In genomic region chr15:102966776-102967311, GRCm38 (mm10) we compare ENCODE assay signal across 9 mouse cellular contexts. TPM values are rescaled to one million over a fixed set of nuclear protein-coding genes. Genes with fewer than 3 reads are reported as not detected.
DNase-seq lines count a peak whose midpoint lies in the region; ATAC-seq and TF ChIP-seq lines count a peak whose summit lies in the region.
"Had no signal": no experiment of that assay in that cellular context is flagged by ENCODE, and none has a peak within 500 bp of the region (broad histone marks: within the 10 kb centered on the region; RNA-seq: fewer than 3 reads in every experiment).

Gene Hoxc10, plus strand, starts transcription at chr15:102966796.

- peak within 1 kb of the TSS; percentile 19; the same call in 1 of the 2 replicates for H3K4me2 ChIP-seq in midbrain, embryonic 11.5 days
- H3K4me2 ChIP-seq in midbrain, postnatal 0 days (ENCODE audit: low read depth, low read length, poor library complexity, severe bottlenecking), result no peak within 1 kb of the TSS
- H3K4me2 ChIP-seq in forebrain, embryonic 12.5 days, result peak within 1 kb of the TSS; percentile 31
- peak within 1 kb of the TSS; percentile 36 for H3K4me2 ChIP-seq in intestine, embryonic 14.5 days (ENCODE audit: low read length)
- peak within 1 kb of the TSS; percentile 33; the same call in 1 of the 2 replicates for H3K4me2 ChIP-seq in stomach, embryonic 16.5 days (ENCODE audit: low read depth, low read length)

- no peaks in the 10 kb centered on the region; the same call in 1 of the 2 replicates for H3K4me1 ChIP-seq in midbrain, embryonic 11.5 days (ENCODE audit: control insufficient read depth, insufficient read depth, low read length)
- H3K4me1 ChIP-seq in midbrain, postnatal 0 days (ENCODE audit: insufficient read depth, low read length), result no peaks in the 10 kb centered on the region
- H3K4me1 ChIP-seq in forebrain, embryonic 12.5 days, result peaks cover 4% of the 10 kb centered on the region; the same call in 1 of the 2 replicates
- H3K4me1 ChIP-seq in intestine, embryonic 14.5 days (replicated peaks; ENCODE audit: control insufficient read depth, insufficient read depth, low read length), result no peaks in the 10 kb centered on the region
- no peaks in the 10 kb centered on the region for H3K4me1 ChIP-seq in stomach, embryonic 16.5 days (ENCODE audit: control insufficient read depth, insufficient read depth, low read length)

- H3K9me3 ChIP-seq in midbrain, embryonic 11.5 days (ENCODE audit: control insufficient read depth, low read length), result no peaks in the 10 kb centered on the region
- H3K9me3 ChIP-seq in midbrain, postnatal 0 days (ENCODE audit: low read length), result no peaks in the 10 kb centered on the region; the same call in 1 of the 2 replicates
- no peaks in the 10 kb centered on the region for H3K9me3 ChIP-seq in forebrain, embryonic 12.5 days
- no peaks in the 10 kb centered on the region for H3K9me3 ChIP-seq in intestine, embryonic 14.5 days (ENCODE audit: control insufficient read depth, low read length)
- no peaks in the 10 kb centered on the region for H3K9me3 ChIP-seq in stomach, embryonic 16.5 days (replicated peaks; ENCODE audit: control insufficient read depth, low read length)

- no peaks in the 10 kb centered on the region for H3K36me3 ChIP-seq in midbrain, embryonic 11.5 days (ENCODE audit: control insufficient read depth, insufficient read depth, low read length)
- H3K36me3 ChIP-seq in midbrain, postnatal 0 days (ENCODE audit: insufficient read depth, low read length), result no peaks in the 10 kb centered on the region
- no peaks in the 10 kb centered on the region for H3K36me3 ChIP-seq in forebrain, embryonic 12.5 days (replicated peaks)
- no peaks in the 10 kb centered on the region for H3K36me3 ChIP-seq in intestine, embryonic 14.5 days (ENCODE audit: control insufficient read depth, insufficient read depth, low read length)
- no peaks in the 10 kb centered on the region for H3K36me3 ChIP-seq in stomach, embryonic 16.5 days (ENCODE audit: control insufficient read depth, insufficient read depth, low read length)

- no peak for TF ChIP-seq CTCF in midbrain, postnatal 0 days (IDR thresholded peaks at IDR 0.05)

- WGBS in midbrain, embryonic 11.5 days, result 4% methylated on average over 26 of the region's 27 CpGs
- WGBS in midbrain, postnatal 0 days, result 3% methylated on average over 27 of the region's 27 CpGs
- 4% methylated on average over 27 of the region's 27 CpGs for WGBS in forebrain, embryonic 12.5 days
- WGBS in intestine, embryonic 14.5 days, result 3% methylated on average over 27 of the region's 27 CpGs
- WGBS in stomach, embryonic 16.5 days, result 2% methylated on average over 27 of the region's 27 CpGs

- peak; percentile 94 for DNase-seq in midbrain, embryonic 11.5 days (ENCODE audit: low spot score, missing footprints)
- DNase-seq in midbrain, postnatal 0 days (ENCODE audit: low spot score), result no peak
- DNase-seq in intestine, embryonic 14.5 days (ENCODE audit: low spot score), result peak; percentile 74
- no peak for DNase-seq in left cerebral cortex, postnatal 14 days (ENCODE audit: low spot score in 2 of 2)
- no peak for DNase-seq in adrenal gland, postnatal 14 days

- peak within 1 kb of the TSS; percentile 7; the same call in 1 of the 2 replicates for H3K4me3 ChIP-seq in midbrain, embryonic 11.5 days (ENCODE audit: low read depth, low read length)
- H3K4me3 ChIP-seq in midbrain, postnatal 0 days (ENCODE audit: low read depth, low read length), result no peak within 1 kb of the TSS
- 0 out of 2 replicates have a peak within 1 kb of the TSS, but pooled peaks have one; percentile 1 for H3K4me3 ChIP-seq in forebrain, embryonic 12.5 days (replicated peaks)
- peak within 1 kb of the TSS; percentile 23 for H3K4me3 ChIP-seq in intestine, embryonic 14.5 days (ENCODE audit: low read depth, low read length)
- H3K4me3 ChIP-seq in stomach, embryonic 16.5 days (replicated peaks; ENCODE audit: low read length), result peak within 1 kb of the TSS; percentile 4; the same call in 1 of the 2 replicates

- peaks cover 98% of the 10 kb centered on the region for H3K27me3 ChIP-seq in midbrain, embryonic 11.5 days (ENCODE audit: control insufficient read depth, insufficient read depth, low read length)
- peaks cover 93% of the 10 kb centered on the region for H3K27me3 ChIP-seq in midbrain, postnatal 0 days (ENCODE audit: insufficient read depth, low read length)
- peaks cover 98% of the 10 kb centered on the region for H3K27me3 ChIP-seq in forebrain, embryonic 12.5 days
- peaks cover 98% of the 10 kb centered on the region for H3K27me3 ChIP-seq in intestine, embryonic 14.5 days (replicated peaks; ENCODE audit: control insufficient read depth, insufficient read depth, low read length)
- peaks cover 93% of the 10 kb centered on the region for H3K27me3 ChIP-seq in stomach, embryonic 16.5 days (ENCODE audit: control insufficient read depth, insufficient read depth, low read length)

- H3K27ac ChIP-seq in midbrain, embryonic 11.5 days (ENCODE audit: low read depth, low read length), result no peak within 1 kb of the TSS
- H3K27ac ChIP-seq in midbrain, postnatal 0 days (ENCODE audit: low read depth, low read length), result no peak within 1 kb of the TSS
- H3K27ac ChIP-seq in forebrain, embryonic 12.5 days, result no peak within 1 kb of the TSS
- peak within 1 kb of the TSS; percentile 10; the same call in 1 of the 2 replicates for H3K27ac ChIP-seq in intestine, embryonic 14.5 days (ENCODE audit: low read depth)
- H3K27ac ChIP-seq in stomach, embryonic 16.5 days (ENCODE audit: low read length), result no peak within 1 kb of the TSS
- H3K27ac ChIP-seq: liver, embryonic 14.5 days had no signal

- intact Hi-C loops in left cerebral cortex, postnatal 14 days (cut with DNase I), result loop anchor here (10.0 kb wide), 1 partner anchor 272 kb away; no protein-coding TSS in a partner anchor

- H3K9ac ChIP-seq in midbrain, embryonic 11.5 days (ENCODE audit: low read length), result no peak within 1 kb of the TSS
- H3K9ac ChIP-seq in midbrain, postnatal 0 days (replicated peaks; ENCODE audit: low read length, poor library complexity, severe bottlenecking), result no peak within 1 kb of the TSS
- no peak within 1 kb of the TSS for H3K9ac ChIP-seq in forebrain, embryonic 12.5 days
- H3K9ac ChIP-seq in intestine, embryonic 14.5 days (ENCODE audit: low read length), result peak within 1 kb of the TSS; percentile 39
- no peak within 1 kb of the TSS for H3K9ac ChIP-seq in stomach, embryonic 16.5 days (ENCODE audit: low read length)
- H3K9ac ChIP-seq: liver, embryonic 14.5 days had no signal

- ATAC-seq in midbrain, embryonic 11.5 days (ENCODE audit: low FRiP score), result peak; percentile 58
- no peak for ATAC-seq in midbrain, postnatal 0 days (ENCODE audit: low FRiP score)
- ATAC-seq in forebrain, embryonic 12.5 days (ENCODE audit: low FRiP score), result peak; percentile 17; the same call in 1 of the 2 replicates
- ATAC-seq in intestine, embryonic 14.5 days (replicated peaks; ENCODE audit: low FRiP score, low TSS enrichment, low read depth), result peak; percentile 75
- no peak for ATAC-seq in stomach, embryonic 16.5 days (ENCODE audit: insufficient read depth, low FRiP score)

RNA-seq across cellular contexts. Expression of gene Hoxc10, which starts in this region (rescaled TPM):
- polyA plus RNA-seq in midbrain, embryonic 11.5 days (2014; fragmentation: Nextera tagmentation; extraction: Ambion mirVana), result not detected in 2 replicates
- not detected in 2 replicates for total RNA-seq in midbrain, postnatal 0 days (2014; rRNA removed)
- polyA plus RNA-seq in midbrain, postnatal 0 days (2015; fragmentation: Nextera tagmentation; extraction: Ambion mirVana), result not detected in 2 replicates
- polyA plus RNA-seq in forebrain, embryonic 12.5 days (2016; fragmentation: Nextera tagmentation; extraction: Ambion mirVana), result not detected in 2 replicates
- polyA plus RNA-seq in intestine, embryonic 14.5 days (2014; fragmentation: Nextera tagmentation; extraction: Ambion mirVana), result 2.6 and 3.1 TPM in 2 replicates
- 0.06 TPM in 1 of 2 replicates, not detected in the other for polyA plus RNA-seq in stomach, embryonic 16.5 days (2015; fragmentation: Nextera tagmentation; extraction: Ambion mirVana)
- not detected for total RNA-seq in left cerebral cortex, postnatal 14 days (2021)
- total RNA-seq in adrenal gland, postnatal 14 days (2021), result 0.19 and 1.1 TPM in 2 replicates
- polyA plus RNA-seq: liver, embryonic 14.5 days; small intestine, adult 2 months had no signal

Comparison
In these comparisons a context has a peak if more than half of its experiments do, and no peak if none do; other contexts are left out.
1. Peak in DNase-seq, ATAC-seq, H3K4me3 ChIP-seq and H3K4me2 ChIP-seq in midbrain, embryonic 11.5 days; RNA of the gene not detected or under 1 TPM.
2. Peak in ATAC-seq, H3K4me3 ChIP-seq and H3K4me2 ChIP-seq in forebrain, embryonic 12.5 days; RNA of the gene not detected or under 1 TPM.